Mouse (Mus musculus): ENCODE data around the gene Chst10.

Gene Chst10

GRCm38 (mm10) chr1:38869398-38870195 is 28.4 kb downstream of the Chst10 start:
- peak; percentile 46 for DNase-seq (ENCODE audit: inconsistent ontology term)

GRCm38 (mm10) chr1:38866242-38866641 is 31.7 kb downstream of the Chst10 start:
- no peak for DNase-seq (ENCODE audit: inconsistent ontology term)

DNA sequence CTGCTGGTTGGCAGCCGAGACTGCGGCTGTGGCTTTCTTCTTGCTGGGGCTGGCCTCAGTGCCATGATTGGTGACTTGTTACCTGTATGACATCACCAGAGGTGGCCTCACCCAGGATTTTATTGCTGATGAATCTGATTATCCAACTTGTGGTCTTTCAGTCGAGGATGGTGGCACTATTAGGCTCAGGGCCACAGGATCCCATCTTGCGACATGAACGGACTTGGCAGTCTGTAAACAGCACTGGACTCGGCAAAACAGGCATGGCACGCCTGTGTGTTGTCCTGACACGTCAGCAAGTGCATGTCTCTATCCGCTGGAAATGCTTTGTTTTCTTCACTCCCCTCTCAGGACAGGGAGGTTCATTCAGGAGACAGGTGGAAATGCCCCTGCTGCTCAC is 33.6 kb downstream of the Chst10 start:
- no peak for DNase-seq (ENCODE audit: inconsistent ontology term)

GRCm38 (mm10) chr1:38862213-38862612 is 35.7 kb downstream of the Chst10 start:
- DNase-seq (ENCODE audit: inconsistent ontology term), result no peak

DNA sequence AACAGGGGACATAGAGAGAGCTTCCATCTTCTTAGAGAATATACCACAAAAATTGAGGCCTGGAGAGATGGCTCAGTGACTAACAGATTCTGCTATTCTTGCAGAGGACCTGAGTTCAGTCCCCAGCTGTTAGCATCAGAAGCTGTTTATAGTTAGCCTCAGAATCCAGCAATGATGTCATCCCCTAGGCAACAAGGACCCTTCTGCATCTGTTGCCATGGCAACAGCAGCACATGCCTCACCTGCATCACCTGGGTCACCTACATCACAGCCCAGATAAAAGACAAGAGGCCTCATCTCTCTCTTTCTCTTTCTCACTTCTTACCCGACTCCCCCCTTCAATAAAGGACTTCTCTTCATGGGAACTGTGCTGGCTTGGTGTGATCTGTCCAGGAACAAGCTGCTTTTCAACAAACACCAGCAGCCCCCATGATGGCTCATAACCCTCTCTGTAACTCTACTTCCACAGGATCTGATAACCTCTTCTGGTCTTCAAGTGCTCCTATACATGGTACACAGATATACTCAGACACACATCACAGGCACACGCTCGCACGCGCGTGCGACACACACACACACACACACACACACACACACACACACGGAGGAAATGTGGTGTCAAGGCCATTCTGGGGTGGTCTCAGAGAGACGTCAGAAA is 37.0 kb downstream of the Chst10 start:
- DNase-seq (ENCODE audit: inconsistent ontology term), result no peak

GRCm38 (mm10) chr1:38860207-38860606 is 37.8 kb downstream of the Chst10 start:
- no peak for DNase-seq (ENCODE audit: inconsistent ontology term)

- DNase-seq (ENCODE audit: inconsistent ontology term), result peak; percentile 69
These were observed 41.8 kb downstream of the Chst10 start for GRCm38 (mm10) chr1:38856196-38856595.

DNA sequence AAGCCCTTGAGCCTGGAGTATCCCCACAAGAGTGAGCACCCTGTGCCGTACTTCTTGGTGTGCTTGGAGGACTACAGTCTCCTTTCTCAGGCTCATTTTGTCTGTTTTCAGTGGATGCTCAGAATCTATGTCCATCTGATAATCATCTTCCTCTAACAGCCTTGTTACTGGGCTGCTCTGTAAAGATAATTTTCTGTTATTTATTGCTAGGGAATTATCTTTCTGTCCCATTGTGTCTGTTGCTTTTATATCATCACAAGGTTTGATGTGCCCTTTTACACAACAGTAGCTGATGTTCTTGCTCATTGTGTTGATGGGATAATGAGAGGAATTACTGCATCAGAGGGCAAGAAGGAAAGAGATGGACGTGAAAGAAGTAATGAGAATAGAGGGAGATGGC is 45.7 kb downstream of the Chst10 start:
- DNase-seq (ENCODE audit: inconsistent ontology term), result no peak

- DNase-seq (ENCODE audit: inconsistent ontology term), result no peak
These were observed 47.3 kb downstream of the Chst10 start for GRCm38 (mm10) chr1:38850650-38851049.

- peak; percentile 69 for DNase-seq (ENCODE audit: inconsistent ontology term)
These were observed 49.3 kb downstream of the Chst10 start for GRCm38 (mm10) chr1:38848451-38849289.

DNA sequence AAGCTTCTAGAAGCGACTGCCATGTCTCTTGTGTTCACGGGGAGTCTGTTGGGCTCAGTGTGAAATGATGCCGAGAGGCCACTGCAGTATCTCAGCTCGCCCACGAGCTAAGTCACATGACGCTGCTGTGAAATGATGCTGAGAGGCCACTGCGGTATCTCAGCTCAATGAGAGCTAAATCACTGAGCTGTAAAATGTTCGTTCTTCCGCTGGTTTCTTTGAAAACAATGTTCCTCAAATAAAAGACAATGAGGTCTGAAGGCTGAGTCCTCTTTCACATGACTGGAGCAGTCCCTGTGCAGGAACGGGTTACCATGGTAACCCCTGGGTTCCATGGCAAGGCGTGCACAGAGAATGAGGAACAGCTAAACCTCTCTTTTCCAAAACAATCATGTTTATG is 50.0 kb downstream of the Chst10 start:
- DNase-seq (ENCODE audit: inconsistent ontology term), result peak; percentile 84

DNA sequence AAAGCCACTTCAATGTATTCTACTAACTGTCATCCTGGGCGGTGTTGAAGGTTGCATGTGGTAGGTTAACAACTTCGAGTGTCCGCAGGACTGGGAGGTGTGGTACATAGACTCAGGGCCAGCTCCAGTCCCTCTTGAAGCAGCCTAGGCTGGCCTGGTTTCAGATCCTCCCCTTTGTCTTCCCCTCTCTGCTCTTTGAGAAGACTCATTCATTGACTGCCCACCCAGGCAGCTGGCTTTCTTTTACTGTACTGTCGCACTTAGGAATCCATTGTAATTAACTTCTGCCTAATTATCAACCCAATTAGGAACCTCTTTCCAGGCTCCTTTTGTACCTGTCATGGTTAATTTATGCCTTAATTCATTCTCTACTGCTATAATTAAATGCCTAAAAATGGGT is 54.7 kb downstream of the Chst10 start:
- peak; percentile 70 for DNase-seq (ENCODE audit: inconsistent ontology term)

DNA sequence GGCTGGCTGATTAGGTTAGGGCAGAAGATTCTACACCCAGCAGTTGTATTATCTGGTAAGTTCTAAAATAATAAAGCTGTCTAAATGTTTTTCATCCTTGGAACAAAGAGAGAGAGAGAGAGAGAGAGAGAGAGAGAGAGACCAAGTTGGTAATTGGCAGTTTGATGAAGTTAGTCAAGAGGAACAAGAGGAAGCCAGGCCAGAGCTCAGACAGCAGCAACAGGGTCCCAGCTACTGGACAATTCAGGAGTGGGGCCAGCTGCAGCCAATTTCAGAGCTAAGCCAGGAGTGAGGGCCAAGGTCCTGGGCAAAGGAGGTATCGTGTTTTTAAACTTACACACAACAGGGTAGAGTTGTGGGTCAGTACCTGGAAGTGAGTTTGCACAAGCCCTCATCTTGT is 55.1 kb downstream of the Chst10 start:
- peak; percentile 42 for DNase-seq (ENCODE audit: inconsistent ontology term)

- DNase-seq (ENCODE audit: inconsistent ontology term), result no peak
These were observed 58.0 kb downstream of the Chst10 start for GRCm38 (mm10) chr1:38839944-38840343.

- DNase-seq (ENCODE audit: inconsistent ontology term), result no peak
These were observed 61.5 kb downstream of the Chst10 start, which contains the start of gene Lonrf2 for GRCm38 (mm10) chr1:38836477-38836872. Lonrf2 (minus strand) TSS chr1:38836711.

DNA sequence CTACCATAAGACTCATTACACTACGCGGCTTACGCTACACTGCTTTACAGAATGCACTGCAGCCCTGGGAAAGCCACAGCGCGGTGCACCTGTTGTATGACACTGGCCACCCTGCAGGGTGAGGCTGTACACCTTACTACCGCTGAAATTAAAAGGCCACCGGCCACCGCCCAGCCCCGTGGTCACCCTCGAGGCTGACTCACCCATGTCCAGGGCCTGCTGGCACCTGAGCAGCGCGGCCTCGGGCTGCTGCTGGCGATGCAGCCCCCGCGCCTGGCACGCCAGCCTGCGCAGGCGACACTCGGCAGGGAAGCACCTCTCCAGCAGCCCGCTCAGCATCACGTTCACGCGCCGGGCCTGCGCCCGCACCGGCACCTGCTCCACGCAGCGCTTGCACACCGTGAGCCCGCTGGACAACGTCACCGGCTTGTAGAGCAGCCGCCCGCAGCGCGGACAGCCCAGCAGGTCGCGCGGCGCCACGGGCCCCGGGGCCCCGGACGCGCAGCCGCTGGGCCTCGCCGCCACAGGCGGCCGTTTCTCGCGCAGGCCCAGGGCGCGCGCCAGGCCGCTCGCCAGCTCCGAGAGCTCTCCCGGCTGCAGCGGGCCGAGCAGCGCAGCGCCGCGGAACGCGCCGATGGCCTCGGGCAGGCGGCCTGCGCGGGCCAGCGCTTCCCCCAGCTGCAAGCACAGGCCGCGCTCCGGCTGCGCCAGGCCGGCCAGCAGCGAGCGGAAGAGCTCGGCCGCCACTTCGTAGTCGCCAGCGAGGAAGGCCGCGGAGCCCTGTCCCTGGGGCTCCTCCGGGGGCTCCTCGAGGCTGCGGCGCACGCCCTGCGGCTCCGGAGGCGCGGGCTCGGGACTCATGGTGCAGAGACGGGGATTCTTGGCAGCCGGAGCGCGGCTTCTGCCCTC is 62.1 kb downstream of the Chst10 start:
- DNase-seq (ENCODE audit: inconsistent ontology term), result peak; percentile 68

- DNase-seq (ENCODE audit: inconsistent ontology term), result peak; percentile 45
These were observed 63.1 kb downstream of the Chst10 start for GRCm38 (mm10) chr1:38834899-38835298.

GRCm38 (mm10) chr1:38824926-38825325 is 73.0 kb downstream of the Chst10 start:
- DNase-seq (ENCODE audit: inconsistent ontology term), result no peak

DNA sequence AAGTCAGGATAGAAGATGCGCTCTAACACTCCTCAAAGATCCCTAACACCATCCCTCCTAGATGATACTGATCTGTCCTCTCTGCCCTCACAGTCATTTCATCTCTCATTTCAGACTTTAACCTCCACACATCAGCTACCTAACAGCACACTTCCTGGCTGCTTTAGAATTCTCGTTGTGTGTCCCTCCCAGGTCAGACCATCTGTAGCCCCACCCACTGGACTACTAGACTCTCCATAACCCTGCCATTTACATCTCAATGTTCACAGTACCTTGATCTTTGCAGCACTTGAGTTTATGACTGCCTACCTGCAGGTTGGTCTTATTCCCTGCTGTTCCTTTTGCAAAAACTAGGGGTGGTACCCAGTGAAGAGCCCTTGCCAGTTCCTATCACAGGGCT is 74.1 kb downstream of the Chst10 start:
- DNase-seq (ENCODE audit: inconsistent ontology term), result no peak

GRCm38 (mm10) chr1:38819691-38820090 is 78.3 kb downstream of the Chst10 start:
- DNase-seq (ENCODE audit: inconsistent ontology term), result no peak

GRCm38 (mm10) chr1:38817671-38818070 is 80.3 kb downstream of the Chst10 start:
- DNase-seq (ENCODE audit: inconsistent ontology term), result no peak

Measured in Muller cell, postnatal 12 days (primary cell).